Mouse (Mus musculus): ENCODE data around the gene C2cd4d. TPM values are rescaled to one million over a fixed set of nuclear protein-coding genes. Genes with fewer than 3 reads are reported as not detected.
A peak's percentile ranks its signal among the peaks of the same experiment; 100 is the strongest.

C2cd4d gene
- polyA plus RNA-seq, 1 experiment from 2014 or later = 0.54 TPM

- Histone ChIP-seq H3K9ac (ENCODE audit: low read length) (peak within 1 kb of the TSS; percentile 45), H3K4me2 (ENCODE audit: low read depth, low read length) (peak within 1 kb of the TSS; percentile 66), H3K9me3 (replicated peaks; ENCODE audit: control insufficient read depth, low read length) (no peaks in the 10 kb centered on the region), H3K27ac (ENCODE audit: low read length) (no peak within 1 kb of the TSS), H3K4me3 (ENCODE audit: low read length) (peak within 1 kb of the TSS; percentile 41), H3K4me1 (ENCODE audit: control insufficient read depth, insufficient read depth, low read length) (peaks cover 2% of the 10 kb centered on the region; the same call in 1 of the 2 replicates), H3K27me3 (ENCODE audit: control insufficient read depth, insufficient read depth, low read length) (peaks cover 45% of the 10 kb centered on the region), H3K36me3 (ENCODE audit: control insufficient read depth, insufficient read depth) (no peaks in the 10 kb centered on the region)
- WGBS = 69% methylated on average over 6 of the region's 6 CpGs
- ATAC-seq (replicated peaks; ENCODE audit: extremely low read depth, insufficient read depth, low FRiP score) = no peak
Observed at GRCm38 (mm10) chr3:94398217-94398616, 36.0 kb downstream of the C2cd4d start, which contains the start of gene Lingo4. Lingo4 (plus strand) TSS chr3:94398517.

GRCm38 (mm10) chr3:94398943-94399481 lies 36.8 kb downstream of the C2cd4d start:
- Histone ChIP-seq H3K27ac (ENCODE audit: low read length) (no peak overlapping the region), H3K4me2 (ENCODE audit: low read depth, low read length) (peak overlapping the region; percentile 66), H3K9ac (ENCODE audit: low read length) (peak overlapping the region; percentile 45), H3K4me1 (ENCODE audit: control insufficient read depth, insufficient read depth, low read length) (peaks cover 2% of the 10 kb centered on the region; the same call in 1 of the 2 replicates), H3K36me3 (ENCODE audit: control insufficient read depth, insufficient read depth) (no peaks in the 10 kb centered on the region), H3K27me3 (ENCODE audit: control insufficient read depth, insufficient read depth, low read length) (peaks cover 45% of the 10 kb centered on the region), H3K4me3 (ENCODE audit: low read length) (peak overlapping the region; percentile 41), H3K9me3 (replicated peaks; ENCODE audit: control insufficient read depth, low read length) (no peaks in the 10 kb centered on the region)
- 2% methylated on average over 20 of the region's 20 CpGs for WGBS
- no peak for ATAC-seq (replicated peaks; ENCODE audit: extremely low read depth, insufficient read depth, low FRiP score)

- Histone ChIP-seq H3K9ac (ENCODE audit: low read length) (no peak overlapping the region), H3K27ac (ENCODE audit: low read length) (no peak overlapping the region), H3K4me2 (ENCODE audit: low read depth, low read length) (no peak overlapping the region), H3K4me3 (ENCODE audit: low read length) (no peak overlapping the region), H3K4me1 (ENCODE audit: control insufficient read depth, insufficient read depth, low read length) (peaks cover 2% of the 10 kb centered on the region; the same call in 1 of the 2 replicates), H3K9me3 (replicated peaks; ENCODE audit: control insufficient read depth, low read length) (no peaks in the 10 kb centered on the region), H3K27me3 (ENCODE audit: control insufficient read depth, insufficient read depth, low read length) (peaks cover 45% of the 10 kb centered on the region), H3K36me3 (ENCODE audit: control insufficient read depth, insufficient read depth) (no peaks in the 10 kb centered on the region)
- ATAC-seq (replicated peaks; ENCODE audit: extremely low read depth, insufficient read depth, low FRiP score) = no peak
- 41% methylated on average over 5 of the region's 5 CpGs for WGBS
Observed at GRCm38 (mm10) chr3:94399663-94400310, 37.5 kb downstream of the C2cd4d start.

DNA sequence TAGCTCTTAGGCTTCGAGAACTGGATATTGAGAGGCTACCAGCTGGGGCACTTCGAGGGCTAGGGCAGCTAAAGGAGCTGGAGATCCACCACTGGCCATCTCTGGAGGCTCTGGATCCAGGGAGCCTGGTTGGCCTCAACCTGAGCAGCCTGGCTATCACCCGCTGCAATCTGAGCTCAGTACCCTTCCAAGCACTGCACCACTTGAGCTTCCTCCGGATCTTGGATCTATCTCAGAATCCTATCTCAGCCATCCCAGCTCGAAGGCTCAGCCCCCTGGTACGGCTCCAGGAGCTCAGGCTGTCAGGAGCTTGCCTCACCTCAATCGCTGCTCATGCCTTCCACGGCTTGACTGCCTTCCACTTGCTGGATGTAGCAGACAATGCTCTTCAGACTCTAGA lies 40.2 kb downstream of the C2cd4d start:
- Histone ChIP-seq H3K4me1 (ENCODE audit: control insufficient read depth, insufficient read depth, low read length) (peaks cover 6% of the 10 kb centered on the region), H3K36me3 (ENCODE audit: control insufficient read depth, insufficient read depth) (no peaks in the 10 kb centered on the region), H3K9me3 (replicated peaks; ENCODE audit: control insufficient read depth, low read length) (no peaks in the 10 kb centered on the region), H3K27ac (ENCODE audit: low read length) (no peak overlapping the region), H3K4me2 (ENCODE audit: low read depth, low read length) (no peak overlapping the region), H3K27me3 (ENCODE audit: control insufficient read depth, insufficient read depth, low read length) (peaks cover 39% of the 10 kb centered on the region), H3K4me3 (ENCODE audit: low read length) (no peak overlapping the region), H3K9ac (ENCODE audit: low read length) (no peak overlapping the region)
- ATAC-seq (replicated peaks; ENCODE audit: extremely low read depth, insufficient read depth, low FRiP score) = no peak
- WGBS = 43% methylated on average over 8 of the region's 8 CpGs

- H3K36me3 ChIP-seq (ENCODE audit: control insufficient read depth, insufficient read depth) = no peaks in the 10 kb centered on the region
- H3K4me1 ChIP-seq (ENCODE audit: control insufficient read depth, insufficient read depth, low read length) = peaks cover 4% of the 10 kb centered on the region; the same call in 1 of the 2 replicates
- 24% methylated on average over 7 of the region's 7 CpGs for WGBS
- no peaks in the 10 kb centered on the region for H3K9me3 ChIP-seq (replicated peaks; ENCODE audit: control insufficient read depth, low read length)
- H3K27ac ChIP-seq (ENCODE audit: low read length) = no peak overlapping the region
- no peak overlapping the region for H3K9ac ChIP-seq (ENCODE audit: low read length)
- H3K4me2 ChIP-seq (ENCODE audit: low read depth, low read length) = no peak overlapping the region
- H3K4me3 ChIP-seq (ENCODE audit: low read length) = no peak overlapping the region
- peaks cover 31% of the 10 kb centered on the region for H3K27me3 ChIP-seq (ENCODE audit: control insufficient read depth, insufficient read depth, low read length)
- ATAC-seq (replicated peaks; ENCODE audit: extremely low read depth, insufficient read depth, low FRiP score) = no peak
Observed at GRCm38 (mm10) chr3:94404366-94405054, 42.3 kb downstream of the C2cd4d start.

DNA sequence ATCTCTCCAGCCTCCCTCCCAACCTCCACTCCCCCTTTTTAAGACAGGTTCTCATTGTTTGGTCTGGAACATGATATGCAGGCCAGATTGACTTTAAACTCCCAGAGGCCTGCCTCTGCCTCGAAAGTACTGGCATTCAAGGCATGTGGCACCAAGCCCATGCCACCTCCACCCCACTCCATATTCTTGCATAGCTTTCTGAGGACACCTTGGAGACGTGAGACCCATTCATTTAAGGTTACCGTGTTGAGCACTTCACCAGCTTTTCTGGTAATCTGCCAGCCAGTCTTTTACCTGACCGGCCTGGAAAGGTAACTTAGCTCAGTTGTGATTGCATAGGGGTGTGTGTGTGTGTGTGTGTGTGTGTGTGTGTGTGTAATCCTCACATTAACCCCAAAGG lies 43.3 kb downstream of the C2cd4d start:
- Histone ChIP-seq H3K9ac (ENCODE audit: low read length) (no peak overlapping the region), H3K4me1 (ENCODE audit: control insufficient read depth, insufficient read depth, low read length) (peaks cover 4% of the 10 kb centered on the region; the same call in 1 of the 2 replicates), H3K4me2 (ENCODE audit: low read depth, low read length) (no peak overlapping the region), H3K27me3 (ENCODE audit: control insufficient read depth, insufficient read depth, low read length) (peaks cover 23% of the 10 kb centered on the region), H3K27ac (ENCODE audit: low read length) (no peak overlapping the region), H3K4me3 (ENCODE audit: low read length) (no peak overlapping the region), H3K36me3 (ENCODE audit: control insufficient read depth, insufficient read depth) (no peaks in the 10 kb centered on the region), H3K9me3 (replicated peaks; ENCODE audit: control insufficient read depth, low read length) (no peaks in the 10 kb centered on the region)
- 41% methylated on average over 4 of the region's 4 CpGs for WGBS
- no peak for ATAC-seq (replicated peaks; ENCODE audit: extremely low read depth, insufficient read depth, low FRiP score)

DNA sequence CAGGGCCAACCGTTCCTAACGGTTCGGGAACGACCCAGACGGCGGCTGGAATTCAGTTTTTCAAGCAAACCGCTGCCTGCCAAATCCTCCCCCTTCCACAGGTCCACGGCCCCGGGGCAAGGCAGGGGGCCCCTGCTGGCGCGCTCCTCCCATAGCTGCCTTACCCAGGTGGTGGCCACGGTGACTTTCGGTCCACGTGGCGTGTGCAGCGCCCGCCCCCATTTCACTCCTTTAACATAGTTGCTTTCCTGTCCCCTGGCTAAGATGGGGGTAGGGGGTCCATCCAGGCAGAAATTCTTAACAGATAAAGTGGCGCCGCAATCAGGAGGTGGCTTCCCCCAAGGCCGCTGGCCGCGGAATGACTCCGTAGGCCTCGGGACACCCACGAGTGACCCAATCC lies 50.3 kb downstream of the C2cd4d start:
- H3K4me3 ChIP-seq (ENCODE audit: low read length) = peak overlapping the region; percentile 62
- peak overlapping the region; percentile 95 for H3K4me2 ChIP-seq (ENCODE audit: low read depth, low read length)
- 9% methylated on average over 25 of the region's 25 CpGs for WGBS
- peak; percentile 24; the same call in 1 of the 2 replicates for ATAC-seq (replicated peaks; ENCODE audit: extremely low read depth, insufficient read depth, low FRiP score)
- H3K9ac ChIP-seq (ENCODE audit: low read length) = peak overlapping the region; percentile 65
- no peaks in the 10 kb centered on the region for H3K36me3 ChIP-seq (ENCODE audit: control insufficient read depth, insufficient read depth)
- H3K27ac ChIP-seq (ENCODE audit: low read length) = no peak overlapping the region
- H3K27me3 ChIP-seq (ENCODE audit: control insufficient read depth, insufficient read depth, low read length) = no peaks in the 10 kb centered on the region
- H3K4me1 ChIP-seq (ENCODE audit: control insufficient read depth, insufficient read depth, low read length) = peaks cover 4% of the 10 kb centered on the region; the same call in 1 of the 2 replicates
- no peaks in the 10 kb centered on the region for H3K9me3 ChIP-seq (replicated peaks; ENCODE audit: control insufficient read depth, low read length)

DNA sequence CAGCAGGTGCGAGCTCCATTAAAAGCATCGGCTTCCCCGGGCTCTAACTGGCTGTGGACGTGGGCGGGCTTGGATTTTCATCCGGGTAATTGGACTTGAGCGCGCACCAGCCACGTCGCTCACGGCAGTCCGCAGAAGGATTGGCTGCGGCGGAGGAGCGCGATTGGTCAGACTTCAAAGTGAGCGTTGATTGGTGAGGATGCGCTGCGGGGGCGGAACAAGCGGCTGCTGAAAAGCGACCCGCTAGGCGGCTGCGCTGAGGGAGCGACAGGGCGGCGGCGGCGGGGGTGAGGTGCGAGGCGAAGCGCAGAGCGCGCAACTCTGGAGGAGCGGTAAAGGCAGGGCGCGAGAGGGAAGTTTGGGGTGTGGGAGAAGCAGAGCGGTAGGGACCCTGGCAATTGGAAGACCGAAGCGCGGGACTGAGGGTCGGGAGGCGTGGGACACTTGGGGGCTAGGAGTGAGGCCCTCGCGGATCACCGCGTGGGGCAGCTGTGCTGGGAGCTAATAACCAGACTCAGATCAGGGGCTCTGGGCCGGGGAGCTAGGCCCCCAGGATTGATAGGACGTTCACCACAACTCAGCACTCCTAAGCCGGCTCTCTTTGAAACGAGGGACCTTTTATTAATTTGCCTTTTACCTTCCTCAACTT lies 50.9 kb downstream of the C2cd4d start, which contains the start of gene Tdrkh:
Gene Tdrkh (plus strand): TSS at position 243 of the 649 bp plus-strand sequence.
- Histone ChIP-seq H3K27me3 (ENCODE audit: control insufficient read depth, insufficient read depth, low read length) (no peaks in the 10 kb centered on the region), H3K27ac (ENCODE audit: low read length) (no peak within 1 kb of the TSS), H3K4me1 (ENCODE audit: control insufficient read depth, insufficient read depth, low read length) (peaks cover 4% of the 10 kb centered on the region; the same call in 1 of the 2 replicates), H3K9me3 (replicated peaks; ENCODE audit: control insufficient read depth, low read length) (no peaks in the 10 kb centered on the region), H3K4me2 (ENCODE audit: low read depth, low read length) (peak within 1 kb of the TSS; percentile 95), H3K4me3 (ENCODE audit: low read length) (peak within 1 kb of the TSS; percentile 62), H3K36me3 (ENCODE audit: control insufficient read depth, insufficient read depth) (no peaks in the 10 kb centered on the region), H3K9ac (ENCODE audit: low read length) (peak within 1 kb of the TSS; percentile 65)
- 9% methylated on average over 52 of the region's 52 CpGs for WGBS
- ATAC-seq (replicated peaks; ENCODE audit: extremely low read depth, insufficient read depth, low FRiP score) = peak; percentile 99
